Mouse (Mus musculus) midbrain, embryonic 12.5 days (tissue): ENCODE data around the gene Kel. TPM values are rescaled to one million over a fixed set of nuclear protein-coding genes. Genes with fewer than 3 reads are reported as not detected.

Experiments used
- ATAC-seq: fragments of 200-750 bp; cut with Nextera tagmentation; 2 replicates; pipeline ENCODE4 v1.8.0; 2017; ENCODE audit warnings: low read depth, moderate TSS enrichment, moderate library complexity; ENCODE audit not compliant: low FRiP score
- H3K27ac ChIP-seq: fragments of 300-500 bp; sonication (generic); replicated peaks from 2 replicates; pipeline ENCODE4 v1.5.1; 2016; ENCODE audit warnings: mild to moderate bottlenecking
- H3K27me3 ChIP-seq: fragments of 300-500 bp; sonication (generic); 2 replicates; pipeline ENCODE4 v1.6.1; 2016; ENCODE audit warnings: mild to moderate bottlenecking
- H3K36me3 ChIP-seq: fragments of 300-500 bp; sonication (generic); 2 replicates; pipeline ENCODE4 v1.6.1; 2016
- H3K4me1 ChIP-seq: fragments of 300-500 bp; sonication (generic); 2 replicates; pipeline ENCODE4 v1.6.1; 2016
- H3K4me2 ChIP-seq: fragments of 300-500 bp; sonication (generic); replicated peaks from 2 replicates; pipeline ENCODE4 v1.6.1; 2016; ENCODE audit warnings: mild to moderate bottlenecking, moderate library complexity
- H3K4me3 ChIP-seq: fragments of 300-500 bp; sonication (generic); 2 replicates; pipeline ENCODE4 v1.5.1; 2016; ENCODE audit warnings: mild to moderate bottlenecking
- H3K9ac ChIP-seq: fragments of 300-500 bp; sonication (generic); replicated peaks from 2 replicates; pipeline ENCODE4 v1.6.1; 2016; ENCODE audit warnings: mild to moderate bottlenecking, moderate library complexity
- H3K9me3 ChIP-seq: fragments of 300-500 bp; sonication (generic); 2 replicates; pipeline ENCODE4 v1.6.1; 2016; ENCODE audit warnings: mild to moderate bottlenecking
- WGBS: fragments of 180-500 bp; shearing (Covaris S2); methylation state at CpG from one replicate; pipeline ENCODE4 v1.1.7; 2016; 5-methylcytosine and 5-hydroxymethylcytosine counted together
- polyA plus RNA-seq: library from polyadenylated mRNA; unstranded; fragments of >200 nt; fragmentation: Nextera tagmentation; extraction: Ambion mirVana; gene quantifications from 2 replicates; pipeline ENCODE4 v1.2.1, GENCODE M21; 2016

The Kel gene
- polyA plus RNA-seq, result 8.9 and 10.3 TPM in 2 replicates

- no peak within 1 kb of the TSS for H3K4me3 ChIP-seq
- no peak within 1 kb of the TSS for H3K4me2 ChIP-seq
- H3K9me3 ChIP-seq, result no peaks in the 10 kb centered on the region
- no peak for ATAC-seq
- 43% methylated on average over 1 of the region's 1 CpGs for WGBS
- H3K36me3 ChIP-seq, result no peaks in the 10 kb centered on the region
- no peak within 1 kb of the TSS for H3K27ac ChIP-seq
- H3K9ac ChIP-seq, result no peak within 1 kb of the TSS
- no peaks in the 10 kb centered on the region for H3K27me3 ChIP-seq
- no peaks in the 10 kb centered on the region for H3K4me1 ChIP-seq
Measured at GRCm38 (mm10) chr6:41704123-41704522, at the start of gene Kel. Gene Kel, minus strand, starts transcription at chr6:41704339.

- 80% methylated on average over 5 of the region's 5 CpGs for WGBS
- H3K4me2 ChIP-seq, result no peak overlapping the region
- H3K9me3 ChIP-seq, result no peaks in the 10 kb centered on the region
- no peaks in the 10 kb centered on the region for H3K27me3 ChIP-seq
- no peaks in the 10 kb centered on the region for H3K4me1 ChIP-seq
- no peak for ATAC-seq
- no peak overlapping the region for H3K4me3 ChIP-seq
- H3K27ac ChIP-seq, result no peak overlapping the region
- no peaks in the 10 kb centered on the region for H3K36me3 ChIP-seq
- no peak overlapping the region for H3K9ac ChIP-seq
Measured at GRCm38 (mm10) chr6:41744664-41745392, 40.7 kb upstream of the Kel start.

GRCm38 (mm10) chr6:41741101-41741500, 37.0 kb upstream of the Kel start:
- Histone ChIP-seq H3K27me3 (no peaks in the 10 kb centered on the region), H3K4me2 (no peak overlapping the region), H3K4me3 (no peak overlapping the region), H3K36me3 (no peaks in the 10 kb centered on the region), H3K9me3 (no peaks in the 10 kb centered on the region), H3K4me1 (no peaks in the 10 kb centered on the region), H3K27ac (no peak overlapping the region), H3K9ac (no peak overlapping the region)
- no peak for ATAC-seq

- ATAC-seq, result no peak
- WGBS, result 90% methylated on average over 5 of the region's 5 CpGs
- Histone ChIP-seq H3K9me3 (no peaks in the 10 kb centered on the region), H3K36me3 (no peaks in the 10 kb centered on the region), H3K27me3 (no peaks in the 10 kb centered on the region), H3K4me3 (no peak overlapping the region), H3K4me2 (no peak overlapping the region), H3K9ac (no peak overlapping the region), H3K4me1 (no peaks in the 10 kb centered on the region), H3K27ac (no peak overlapping the region)
Measured at GRCm38 (mm10) chr6:41734719-41735470, 30.8 kb upstream of the Kel start.

- no peaks in the 10 kb centered on the region for H3K9me3 ChIP-seq
- H3K4me1 ChIP-seq, result no peaks in the 10 kb centered on the region
- no peaks in the 10 kb centered on the region for H3K36me3 ChIP-seq
- no peak overlapping the region for H3K4me3 ChIP-seq
- H3K4me2 ChIP-seq, result no peak overlapping the region
- no peaks in the 10 kb centered on the region for H3K27me3 ChIP-seq
- WGBS, result 81% methylated on average over 1 of the region's 1 CpGs
- ATAC-seq, result no peak
- H3K27ac ChIP-seq, result no peak overlapping the region
- H3K9ac ChIP-seq, result no peak overlapping the region
Measured at GRCm38 (mm10) chr6:41727989-41728609, 24.0 kb upstream of the Kel start.

GRCm38 (mm10) chr6:41721430-41721829, 17.3 kb upstream of the Kel start:
- no peaks in the 10 kb centered on the region for H3K9me3 ChIP-seq
- H3K4me3 ChIP-seq, result no peak overlapping the region
- H3K36me3 ChIP-seq, result no peaks in the 10 kb centered on the region
- 88% methylated on average over 2 of the region's 2 CpGs for WGBS
- H3K27me3 ChIP-seq, result no peaks in the 10 kb centered on the region
- H3K27ac ChIP-seq, result no peak overlapping the region
- no peak for ATAC-seq
- no peaks in the 10 kb centered on the region for H3K4me1 ChIP-seq
- H3K4me2 ChIP-seq, result no peak overlapping the region
- no peak overlapping the region for H3K9ac ChIP-seq

- 78% methylated on average over 1 of the region's 1 CpGs for WGBS
- Histone ChIP-seq H3K36me3 (no peaks in the 10 kb centered on the region), H3K4me2 (no peak overlapping the region), H3K27ac (no peak overlapping the region), H3K9me3 (no peaks in the 10 kb centered on the region), H3K9ac (no peak overlapping the region), H3K4me3 (no peak overlapping the region), H3K4me1 (no peaks in the 10 kb centered on the region), H3K27me3 (no peaks in the 10 kb centered on the region)
- ATAC-seq, result no peak
Measured at GRCm38 (mm10) chr6:41710281-41710680, 6.1 kb upstream of the Kel start.

GRCm38 (mm10) chr6:41706275-41706674, 2.1 kb upstream of the Kel start:
- Histone ChIP-seq H3K9ac (no peak overlapping the region), H3K36me3 (no peaks in the 10 kb centered on the region), H3K27ac (no peak overlapping the region), H3K27me3 (no peaks in the 10 kb centered on the region), H3K4me3 (no peak overlapping the region), H3K9me3 (no peaks in the 10 kb centered on the region), H3K4me2 (no peak overlapping the region), H3K4me1 (no peaks in the 10 kb centered on the region)
- ATAC-seq, result no peak
- 90% methylated on average over 7 of the region's 7 CpGs for WGBS

- H3K4me2 ChIP-seq, result no peak overlapping the region
- WGBS, result 82% methylated on average over 2 of the region's 2 CpGs
- no peak for ATAC-seq
- no peaks in the 10 kb centered on the region for H3K27me3 ChIP-seq
- H3K9ac ChIP-seq, result no peak overlapping the region
- H3K9me3 ChIP-seq, result no peaks in the 10 kb centered on the region
- H3K27ac ChIP-seq, result no peak overlapping the region
- H3K4me3 ChIP-seq, result no peak overlapping the region
- H3K4me1 ChIP-seq, result no peaks in the 10 kb centered on the region
- H3K36me3 ChIP-seq, result no peaks in the 10 kb centered on the region
Measured at GRCm38 (mm10) chr6:41702928-41703327, 1.2 kb downstream of the Kel start.

- 79% methylated on average over 1 of the region's 1 CpGs for WGBS
- H3K27me3 ChIP-seq, result no peaks in the 10 kb centered on the region
- ATAC-seq, result no peak
- H3K9me3 ChIP-seq, result no peaks in the 10 kb centered on the region
- H3K4me2 ChIP-seq, result no peak overlapping the region
- no peaks in the 10 kb centered on the region for H3K36me3 ChIP-seq
- no peak overlapping the region for H3K9ac ChIP-seq
- H3K4me1 ChIP-seq, result no peaks in the 10 kb centered on the region
- H3K4me3 ChIP-seq, result no peak overlapping the region
- no peak overlapping the region for H3K27ac ChIP-seq
Measured at GRCm38 (mm10) chr6:41701245-41701644, 2.9 kb downstream of the Kel start.

- WGBS, result 97% methylated on average over 1 of the region's 1 CpGs
- no peak overlapping the region for H3K27ac ChIP-seq
- H3K36me3 ChIP-seq, result no peaks in the 10 kb centered on the region
- H3K4me3 ChIP-seq, result no peak overlapping the region
- no peak for ATAC-seq
- no peak overlapping the region for H3K9ac ChIP-seq
- H3K9me3 ChIP-seq, result no peaks in the 10 kb centered on the region
- no peak overlapping the region for H3K4me2 ChIP-seq
- H3K27me3 ChIP-seq, result no peaks in the 10 kb centered on the region
- H3K4me1 ChIP-seq, result no peaks in the 10 kb centered on the region
Measured at GRCm38 (mm10) chr6:41694407-41694806, 9.7 kb downstream of the Kel start.

GRCm38 (mm10) chr6:41692200-41692599, 11.9 kb downstream of the Kel start:
- H3K27ac ChIP-seq, result no peak overlapping the region

More at GRCm38 (mm10) chr6:41692200-41692599, 11.9 kb downstream of the Kel start:
- Histone ChIP-seq H3K4me2 (no peak overlapping the region), H3K4me3 (no peak overlapping the region), H3K36me3 (no peaks in the 10 kb centered on the region), H3K9me3 (no peaks in the 10 kb centered on the region), H3K4me1 (no peaks in the 10 kb centered on the region), H3K9ac (no peak overlapping the region), H3K27me3 (no peaks in the 10 kb centered on the region)
- ATAC-seq, result no peak
